Mouse (Mus musculus): Measurements from ENCODE around the gene Tmem79. TPM values are rescaled to one million over a fixed set of nuclear protein-coding genes. Genes with fewer than 3 reads are reported as not detected.

The Tmem79 gene
- polyA plus RNA-seq, 1 experiment from 2014 or later, result 5.2 TPM

Other genes with a start within 250 kb of the Tmem79 start
- 18.5 and 21.5 TPM in 2 replicates for gene Mef2d, start 193.8 kb downstream of the Tmem79 start, polyA plus RNA-seq (2015; fragmentation: Nextera tagmentation; extraction: Ambion mirVana)
- 6.5 and 6.6 TPM in 2 replicates for gene Rhbg, start 81.4 kb downstream of the Tmem79 start, polyA plus RNA-seq (2015; fragmentation: Nextera tagmentation; extraction: Ambion mirVana)
- 2.5 and 2.9 TPM in 2 replicates for gene Gm38392, start 48.9 kb downstream of the Tmem79 start, polyA plus RNA-seq (2015; fragmentation: Nextera tagmentation; extraction: Ambion mirVana)
- 12.9 and 15.6 TPM in 2 replicates for gene Tsacc, start 39.1 kb downstream of the Tmem79 start, polyA plus RNA-seq (2015; fragmentation: Nextera tagmentation; extraction: Ambion mirVana)
- gene Cct3, start 39.0 kb downstream of the Tmem79 start, polyA plus RNA-seq (2015; fragmentation: Nextera tagmentation; extraction: Ambion mirVana), result 587 and 599 TPM in 2 replicates
- gene Glmp, start 11.1 kb downstream of the Tmem79 start, polyA plus RNA-seq (2015; fragmentation: Nextera tagmentation; extraction: Ambion mirVana), result 226 and 234 TPM in 2 replicates
- gene Smg5, start 112 bp upstream of the Tmem79 start, polyA plus RNA-seq (2015; fragmentation: Nextera tagmentation; extraction: Ambion mirVana), result 56.3 and 63.1 TPM in 2 replicates
- gene Paqr6, start 28.4 kb upstream of the Tmem79 start, polyA plus RNA-seq (2015; fragmentation: Nextera tagmentation; extraction: Ambion mirVana), result 11.9 and 14.5 TPM in 2 replicates
- gene Bglap3, start 36.6 kb upstream of the Tmem79 start, polyA plus RNA-seq (2015; fragmentation: Nextera tagmentation; extraction: Ambion mirVana), result 0.39 and 0.48 TPM in 2 replicates
- 3.4 TPM in 1 of 2 replicates, not detected in the other for gene Bglap2, start 42.6 kb upstream of the Tmem79 start, polyA plus RNA-seq (2015; fragmentation: Nextera tagmentation; extraction: Ambion mirVana)
- 5.6 TPM in 1 of 2 replicates, not detected in the other for gene Bglap, start 48.3 kb upstream of the Tmem79 start, polyA plus RNA-seq (2015; fragmentation: Nextera tagmentation; extraction: Ambion mirVana)
- gene Pmf1, start 74.2 kb upstream of the Tmem79 start, polyA plus RNA-seq (2015; fragmentation: Nextera tagmentation; extraction: Ambion mirVana), result 152 TPM in 2 replicates
- gene Slc25a44, start 89.0 kb upstream of the Tmem79 start, polyA plus RNA-seq (2015; fragmentation: Nextera tagmentation; extraction: Ambion mirVana), result 17.5 and 17.6 TPM in 2 replicates
- gene Sema4a, start 125.0 kb upstream of the Tmem79 start, polyA plus RNA-seq (2015; fragmentation: Nextera tagmentation; extraction: Ambion mirVana), result 14.0 and 14.7 TPM in 2 replicates
- gene Lmna, start 173.8 kb upstream of the Tmem79 start, polyA plus RNA-seq (2015; fragmentation: Nextera tagmentation; extraction: Ambion mirVana), result 89.2 and 92.0 TPM in 2 replicates
- gene Mex3a, start 196.2 kb upstream of the Tmem79 start, polyA plus RNA-seq (2015; fragmentation: Nextera tagmentation; extraction: Ambion mirVana), result 20.9 and 22.0 TPM in 2 replicates
- 15.1 and 17.4 TPM in 2 replicates for gene Rab25, start 212.2 kb upstream of the Tmem79 start, polyA plus RNA-seq (2015; fragmentation: Nextera tagmentation; extraction: Ambion mirVana)
- 167 and 173 TPM in 2 replicates for gene Lamtor2, start 216.9 kb upstream of the Tmem79 start, polyA plus RNA-seq (2015; fragmentation: Nextera tagmentation; extraction: Ambion mirVana)
- gene Ubqln4, start 217.6 kb upstream of the Tmem79 start, polyA plus RNA-seq (2015; fragmentation: Nextera tagmentation; extraction: Ambion mirVana), result 54.0 and 57.9 TPM in 2 replicates
- 300 and 318 TPM in 2 replicates for gene Ssr2, start 239.7 kb upstream of the Tmem79 start, polyA plus RNA-seq (2015; fragmentation: Nextera tagmentation; extraction: Ambion mirVana)